Mouse (Mus musculus) liver, embryonic 16.5 days (tissue): ENCODE measurements at regions not wholly inside any gene's neighbourhood (a gene's known extent, or its start where the extent isn't known, plus 50 kb on each side); places are given as distances from the start of the nearest gene placed in this dataset.
"Not testable (repeated sequence)": the region's sequence is repeated elsewhere in the genome, so short reads cannot be mapped to it uniquely, and the experiment has no call there.

ENCODE experiments used
- ATAC-seq: fragments of 200-750 bp; cut with Nextera tagmentation; 2 replicates; pipeline ENCODE4 v1.8.0; 2017; ENCODE audit warnings: low read depth, mild to moderate bottlenecking, moderate number of reproducible peaks, moderate library complexity
- H3K27ac ChIP-seq: fragments of 300-500 bp; sonication (generic); 2 replicates; pipeline ENCODE4 v1.5.1; 2014; ENCODE audit warnings: mild to moderate bottlenecking, low read length
- H3K27me3 ChIP-seq: fragments of 300-500 bp; sonication (generic); 2 replicates; pipeline ENCODE4 v1.6.1; 2014; ENCODE audit warnings: low read depth, low read length, mixed read lengths; ENCODE audit not compliant: control insufficient read depth, insufficient read depth
- H3K36me3 ChIP-seq: fragments of 300-500 bp; sonication (generic); 2 replicates; pipeline ENCODE4 v1.6.1; 2014; ENCODE audit warnings: mild to moderate bottlenecking; ENCODE audit not compliant: control insufficient read depth, insufficient read depth
- H3K4me1 ChIP-seq: fragments of 300-500 bp; sonication (generic); 2 replicates; pipeline ENCODE4 v1.6.1; 2014; ENCODE audit warnings: low read depth, low read length, mixed read lengths; ENCODE audit not compliant: control insufficient read depth
- H3K4me2 ChIP-seq: fragments of 300-500 bp; sonication (generic); 2 replicates; pipeline ENCODE4 v1.6.1; 2014; ENCODE audit warnings: low read depth, low read length, mixed read lengths
- H3K4me3 ChIP-seq: fragments of 300-500 bp; sonication (generic); 2 replicates; pipeline ENCODE4 v1.5.1; 2014; ENCODE audit warnings: low read depth, mild to moderate bottlenecking, low read length
- H3K9ac ChIP-seq: fragments of 300-500 bp; sonication (generic); 2 replicates; pipeline ENCODE4 v1.6.1; 2014; ENCODE audit warnings: low read depth, low read length
- H3K9me3 ChIP-seq: fragments of 300-500 bp; sonication (generic); replicated peaks from 2 replicates; pipeline ENCODE4 v1.6.1; 2016; ENCODE audit warnings: low read length; ENCODE audit not compliant: control insufficient read depth
- WGBS: fragments of 180-500 bp; shearing (Covaris S2); extraction: QIAGEN DNeasy Blood & Tissue Kit; methylation state at CpG from one replicate; pipeline ENCODE4 v1.1.7; 2014; ENCODE audit not compliant: insufficient replicate concordance; 5-methylcytosine and 5-hydroxymethylcytosine counted together

- H3K9ac ChIP-seq, result no peak overlapping the region
- H3K27ac ChIP-seq, result no peak overlapping the region
- ATAC-seq, result no peak
- H3K9me3 ChIP-seq, result no peaks in the 10 kb centered on the region
- no peaks in the 10 kb centered on the region for H3K36me3 ChIP-seq
- 45% methylated on average over 2 of the region's 2 CpGs for WGBS
- no peak overlapping the region for H3K4me2 ChIP-seq
- H3K4me3 ChIP-seq, result no peak overlapping the region
- H3K4me1 ChIP-seq, result no peaks in the 10 kb centered on the region
- H3K27me3 ChIP-seq, result no peaks in the 10 kb centered on the region
Measured at GRCm38 (mm10) chr2:11040005-11040404, 131.9 kb upstream of the Prkcq start.

GRCm38 (mm10) chr2:11044727-11045274 lies 127.1 kb upstream of the Prkcq start:
- ATAC-seq, result no peak
- 56% methylated on average over 3 of the region's 3 CpGs for WGBS

GRCm38 (mm10) chr2:11051621-11052020 lies 120.3 kb upstream of the Prkcq start:
- no peak for ATAC-seq
- Histone ChIP-seq H3K27ac (no peak overlapping the region), H3K4me3 (no peak overlapping the region), H3K27me3 (no peaks in the 10 kb centered on the region), H3K9me3 (no peaks in the 10 kb centered on the region), H3K4me1 (no peaks in the 10 kb centered on the region), H3K36me3 (no peaks in the 10 kb centered on the region), H3K9ac (no peak overlapping the region), H3K4me2 (no peak overlapping the region)
- WGBS, result 63% methylated on average over 7 of the region's 7 CpGs

More at GRCm38 (mm10) chr2:11044727-11045274, 127.1 kb upstream of the Prkcq start:
- Histone ChIP-seq H3K9me3 (no peaks in the 10 kb centered on the region), H3K27ac (no peak overlapping the region), H3K4me2 (no peak overlapping the region), H3K9ac (no peak overlapping the region), H3K36me3 (no peaks in the 10 kb centered on the region), H3K4me1 (no peaks in the 10 kb centered on the region), H3K27me3 (no peaks in the 10 kb centered on the region), H3K4me3 (no peak overlapping the region)

GRCm38 (mm10) chr2:11059731-11060425 lies 112.0 kb upstream of the Prkcq start:
- Histone ChIP-seq H3K4me1 (no peaks in the 10 kb centered on the region), H3K27ac (no peak overlapping the region), H3K4me2 (no peak overlapping the region), H3K4me3 (no peak overlapping the region), H3K9me3 (no peaks in the 10 kb centered on the region), H3K36me3 (no peaks in the 10 kb centered on the region), H3K27me3 (no peaks in the 10 kb centered on the region), H3K9ac (no peak overlapping the region)
- ATAC-seq, result no peak
- WGBS, result 22% methylated on average over 9 of the region's 9 CpGs

- ATAC-seq, result no peak
- 57% methylated on average over 4 of the region's 4 CpGs for WGBS
- H3K9me3 ChIP-seq, result no peaks in the 10 kb centered on the region
- H3K4me1 ChIP-seq, result no peaks in the 10 kb centered on the region
- H3K9ac ChIP-seq, result no peak overlapping the region
- no peaks in the 10 kb centered on the region for H3K27me3 ChIP-seq
- no peak overlapping the region for H3K4me3 ChIP-seq
- H3K36me3 ChIP-seq, result no peaks in the 10 kb centered on the region
- H3K27ac ChIP-seq, result no peak overlapping the region
- no peak overlapping the region for H3K4me2 ChIP-seq
Measured at GRCm38 (mm10) chr2:11067384-11067783, 104.5 kb upstream of the Prkcq start.

- H3K27ac ChIP-seq, result no peak overlapping the region
- WGBS, result 66% methylated on average over 3 of the region's 3 CpGs
- ATAC-seq, result no peak
- H3K4me3 ChIP-seq, result no peak overlapping the region
- no peaks in the 10 kb centered on the region for H3K9me3 ChIP-seq
- H3K4me1 ChIP-seq, result no peaks in the 10 kb centered on the region
- no peaks in the 10 kb centered on the region for H3K36me3 ChIP-seq
- no peaks in the 10 kb centered on the region for H3K27me3 ChIP-seq
- no peak overlapping the region for H3K9ac ChIP-seq
- H3K4me2 ChIP-seq, result no peak overlapping the region
Measured at GRCm38 (mm10) chr2:11083536-11083935, 88.4 kb upstream of the Prkcq start.

GRCm38 (mm10) chr2:11086996-11087395 lies 84.9 kb upstream of the Prkcq start:
- Histone ChIP-seq H3K9ac (no peak overlapping the region), H3K4me1 (no peaks in the 10 kb centered on the region), H3K36me3 (no peaks in the 10 kb centered on the region), H3K27me3 (no peaks in the 10 kb centered on the region), H3K27ac (no peak overlapping the region), H3K9me3 (no peaks in the 10 kb centered on the region), H3K4me3 (no peak overlapping the region), H3K4me2 (no peak overlapping the region)
- 36% methylated on average over 1 of the region's 1 CpGs for WGBS
- ATAC-seq, result no peak

- peak overlapping the region; percentile 20; the same call in 1 of the 2 replicates for H3K4me2 ChIP-seq
- ATAC-seq, H3K36me3 ChIP-seq, H3K27me3 ChIP-seq, H3K4me3 ChIP-seq, H3K4me1 ChIP-seq, H3K9ac ChIP-seq, H3K9me3 ChIP-seq, H3K27ac ChIP-seq: not testable (repeated sequence)
- 33% methylated on average over 34 of the region's 34 CpGs for WGBS
Measured at GRCm38 (mm10) chr2:11099834-11100622, 71.9 kb upstream of the Prkcq start.

- Histone ChIP-seq H3K4me2 (no peak overlapping the region), H3K27ac (no peak overlapping the region), H3K36me3 (no peaks in the 10 kb centered on the region), H3K27me3 (no peaks in the 10 kb centered on the region), H3K4me3 (no peak overlapping the region), H3K9ac (no peak overlapping the region), H3K4me1 (no peaks in the 10 kb centered on the region), H3K9me3 (no peaks in the 10 kb centered on the region)
- WGBS, result 26% methylated on average over 8 of the region's 8 CpGs
- no peak for ATAC-seq
Measured at GRCm38 (mm10) chr2:11113191-11113590, 58.7 kb upstream of the Prkcq start.
